Mouse (Mus musculus) megakaryocyte, adult 5-6 weeks (primary cell): Measurements from ENCODE around the gene Dmpk. TPM values are rescaled to one million over a fixed set of nuclear protein-coding genes. Genes with fewer than 3 reads are reported as not detected.

Source experiments
- ATAC-seq: 2 replicates; pipeline ENCODE4 v1.8.0; 2016; ENCODE audit warnings: mild to moderate bottlenecking, inconsistent platforms; ENCODE audit not compliant: poor library complexity, severe bottlenecking
- total RNA-seq, 2 experiments: library from RNA; stranded (forward) in 1 of 2; stranded (reverse) in 1 of 2; fragments of 153-499, 151-499 nt in 1 of 2; fragments of 221-1000, 200-1000 nt in 1 of 2; gene quantifications; 2 replicates each; pipeline versions ENCODE4 v1.2.3 to v1.2.4; 2015 to 2017

The Dmpk gene
- total RNA-seq, 2 experiments from 2014 or later: 2.2 to 3.1 TPM

DNA sequence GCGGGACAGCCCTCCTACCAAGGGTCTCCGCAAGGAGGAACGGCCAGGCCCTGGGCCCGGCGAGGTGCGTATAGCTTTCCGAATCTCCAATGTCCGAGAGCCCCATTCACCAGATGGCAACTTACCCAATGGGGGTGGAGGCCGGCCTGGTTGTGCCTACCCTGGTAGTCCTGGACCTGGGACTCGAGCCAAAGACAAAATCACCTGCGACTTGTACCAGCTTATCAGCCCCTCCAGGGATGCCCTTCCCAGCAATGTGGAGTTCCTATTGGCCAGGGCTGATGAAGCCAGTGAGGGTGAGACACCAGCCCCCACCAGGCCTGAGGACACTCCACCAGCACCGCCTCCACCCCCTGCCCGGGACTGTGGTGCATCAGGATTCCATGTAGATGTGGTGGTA, 52.5 kb downstream of the Dmpk start:
- ATAC-seq: no peak

DNA sequence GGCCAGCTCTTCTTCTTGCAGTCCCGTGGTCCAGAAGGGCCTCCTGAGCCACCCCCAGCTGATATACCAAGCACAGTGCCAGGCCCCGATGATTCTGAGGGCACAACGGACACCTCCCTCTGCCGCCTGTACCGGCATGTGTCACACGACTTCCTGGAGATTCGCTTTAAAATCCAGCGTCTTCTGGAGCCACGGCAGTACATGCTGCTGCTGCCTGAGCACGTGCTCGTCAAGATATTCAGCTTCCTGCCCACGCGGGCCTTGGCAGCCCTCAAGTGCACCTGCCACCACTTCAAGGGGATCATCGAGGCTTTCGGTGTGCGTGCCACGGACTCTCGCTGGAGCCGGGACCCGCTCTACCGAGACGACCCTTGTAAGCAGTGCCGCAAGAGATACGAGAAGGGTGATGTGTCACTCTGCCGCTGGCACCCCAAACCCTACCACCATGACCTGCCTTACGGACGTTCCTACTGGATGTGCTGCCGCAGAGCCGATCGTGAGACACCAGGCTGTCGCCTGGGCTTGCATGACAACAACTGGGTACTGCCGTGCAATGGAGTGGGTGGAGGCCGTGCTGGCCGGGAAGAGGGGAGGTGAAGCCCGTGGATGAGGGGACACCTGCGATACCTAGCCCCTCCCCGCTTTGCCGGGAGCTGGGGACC, 53.2 kb downstream of the Dmpk start:
- no peak for ATAC-seq

DNA sequence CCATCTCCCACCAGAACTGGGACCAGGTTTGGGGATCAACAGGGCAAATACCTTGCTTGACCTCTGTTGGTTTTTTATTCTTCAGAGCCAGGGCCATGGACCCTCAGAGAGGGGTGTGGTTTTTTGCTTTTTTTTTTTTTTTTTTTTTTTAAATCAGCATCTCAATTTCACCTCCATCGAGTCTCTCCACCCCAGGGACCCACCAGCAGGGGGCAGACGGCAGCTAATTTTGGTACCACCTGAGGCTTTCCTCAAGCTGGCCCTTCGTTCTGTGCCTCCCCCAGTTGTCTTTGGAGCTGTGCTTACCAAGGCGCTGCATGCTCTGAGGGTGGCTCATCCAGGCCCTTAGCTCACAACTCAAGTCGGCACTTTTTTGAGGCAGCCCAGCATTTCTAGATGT, 53.7 kb downstream of the Dmpk start:
- ATAC-seq: no peak

Other genes starting within 250 kb of the Dmpk start
- not detected in 2 replicates for gene Mill2, start 243.9 kb upstream of the Dmpk start, total RNA-seq (2015)
- 0.08 TPM in 1 of 2 replicates, not detected in the other for gene Mill2, start 243.9 kb upstream of the Dmpk start, total RNA-seq (2017)
- 492 and 634 TPM in 2 replicates for gene Pglyrp1, start 212.5 kb upstream of the Dmpk start, total RNA-seq (2015)
- 78.5 and 108 TPM in 2 replicates for gene Pglyrp1, start 212.5 kb upstream of the Dmpk start, total RNA-seq (2017)
- gene Ccdc61, start 173.4 kb upstream of the Dmpk start, total RNA-seq (2015): 12.9 and 15.3 TPM in 2 replicates
- gene Ccdc61, start 173.4 kb upstream of the Dmpk start, total RNA-seq (2017): 8.9 and 12.2 TPM in 2 replicates
- not detected in 2 replicates for gene Nova2, start 158.0 kb upstream of the Dmpk start, total RNA-seq (2015)
- gene Nova2, start 158.0 kb upstream of the Dmpk start, total RNA-seq (2017): not detected in 2 replicates
- not detected in 2 replicates for gene Nanos2, start 96.4 kb upstream of the Dmpk start, total RNA-seq (2015)
- gene Nanos2, start 96.4 kb upstream of the Dmpk start, total RNA-seq (2017): not detected in 2 replicates
- 0.25 TPM in 1 of 2 replicates, not detected in the other for gene Mypop, start 92.6 kb upstream of the Dmpk start, total RNA-seq (2015)
- gene Mypop, start 92.6 kb upstream of the Dmpk start, total RNA-seq (2017): 0.15 and 0.24 TPM in 2 replicates
- gene Irf2bp1, start 79.8 kb upstream of the Dmpk start, total RNA-seq (2015): 11.4 and 14.5 TPM in 2 replicates
- gene Irf2bp1, start 79.8 kb upstream of the Dmpk start, total RNA-seq (2017): 6.9 and 8.2 TPM in 2 replicates
- not detected in 2 replicates for gene Foxa3, start 60.3 kb upstream of the Dmpk start, total RNA-seq (2015)
- gene Foxa3, start 60.3 kb upstream of the Dmpk start, total RNA-seq (2017): not detected in 2 replicates
- gene Sympk, start 59.5 kb upstream of the Dmpk start, total RNA-seq (2015): 48.4 and 54.7 TPM in 2 replicates
- 26.6 and 30.4 TPM in 2 replicates for gene Sympk, start 59.5 kb upstream of the Dmpk start, total RNA-seq (2017)
- not detected in 2 replicates for gene Rsph6a, start 29.2 kb upstream of the Dmpk start, total RNA-seq (2015)
- not detected in 2 replicates for gene Rsph6a, start 29.2 kb upstream of the Dmpk start, total RNA-seq (2017)
- gene Dmwd, start 7.6 kb upstream of the Dmpk start, total RNA-seq (2015): 4.1 and 6.2 TPM in 2 replicates
- 1.0 and 1.3 TPM in 2 replicates for gene Dmwd, start 7.6 kb upstream of the Dmpk start, total RNA-seq (2017)
- gene Six5, start 10.7 kb downstream of the Dmpk start, total RNA-seq (2015): 0.18 TPM in 1 of 2 replicates, not detected in the other
- gene Six5, start 10.7 kb downstream of the Dmpk start, total RNA-seq (2017): 0.04 and 0.07 TPM in 2 replicates
- 0.05 TPM in 1 of 2 replicates, not detected in the other for gene Gm4969, start 34.5 kb downstream of the Dmpk start, total RNA-seq (2015)
- 0.29 TPM in 1 of 2 replicates, not detected in the other for gene Gm4969, start 34.5 kb downstream of the Dmpk start, total RNA-seq (2017)
- gene Fbxo46, start 36.0 kb downstream of the Dmpk start, total RNA-seq (2015): 1.5 and 1.9 TPM in 2 replicates
- 6.5 and 6.9 TPM in 2 replicates for gene Fbxo46, start 36.0 kb downstream of the Dmpk start, total RNA-seq (2017)
- 6.6 and 7.9 TPM in 2 replicates for gene Qpctl, start 65.4 kb downstream of the Dmpk start, total RNA-seq (2015)
- 3.5 and 4.5 TPM in 2 replicates for gene Qpctl, start 65.4 kb downstream of the Dmpk start, total RNA-seq (2017)
- 44.2 and 53.7 TPM in 2 replicates for gene Snrpd2, start 65.9 kb downstream of the Dmpk start, total RNA-seq (2015)
- 28.3 and 32.4 TPM in 2 replicates for gene Snrpd2, start 65.9 kb downstream of the Dmpk start, total RNA-seq (2017)
- gene Gipr, start 82.3 kb downstream of the Dmpk start, total RNA-seq (2015): not detected in 2 replicates
- gene Gipr, start 82.3 kb downstream of the Dmpk start, total RNA-seq (2017): not detected in 2 replicates
- gene Eml2, start 92.6 kb downstream of the Dmpk start, total RNA-seq (2015): 5.2 and 9.1 TPM in 2 replicates
- 8.7 and 13.4 TPM in 2 replicates for gene Eml2, start 92.6 kb downstream of the Dmpk start, total RNA-seq (2017)
- gene Gpr4, start 128.7 kb downstream of the Dmpk start, total RNA-seq (2015): not detected in 2 replicates
- gene Gpr4, start 128.7 kb downstream of the Dmpk start, total RNA-seq (2017): 0.12 TPM in 1 of 2 replicates, not detected in the other
- gene Opa3, start 144.5 kb downstream of the Dmpk start, total RNA-seq (2015): 12.3 and 15.7 TPM in 2 replicates
- gene Opa3, start 144.5 kb downstream of the Dmpk start, total RNA-seq (2017): 18.2 and 20.7 TPM in 2 replicates
- gene Vasp, start 188.0 kb downstream of the Dmpk start, total RNA-seq (2015): 122 and 129 TPM in 2 replicates
- gene Vasp, start 188.0 kb downstream of the Dmpk start, total RNA-seq (2017): 180 and 227 TPM in 2 replicates
- gene Ppm1n, start 196.2 kb downstream of the Dmpk start, total RNA-seq (2015): not detected in 2 replicates
- gene Ppm1n, start 196.2 kb downstream of the Dmpk start, total RNA-seq (2017): not detected in 2 replicates
- gene Rtn2, start 198.8 kb downstream of the Dmpk start, total RNA-seq (2015): 0.48 TPM in 1 of 2 replicates, not detected in the other
- not detected in 2 replicates for gene Rtn2, start 198.8 kb downstream of the Dmpk start, total RNA-seq (2017)
- 24.0 and 25.4 TPM in 2 replicates for gene Fosb, start 226.2 kb downstream of the Dmpk start, total RNA-seq (2015)
- 26.9 and 30.4 TPM in 2 replicates for gene Fosb, start 226.2 kb downstream of the Dmpk start, total RNA-seq (2017)